Mouse (Mus musculus): ENCODE data around the gene Pym1. TPM values are rescaled to one million over a fixed set of nuclear protein-coding genes. Genes with fewer than 3 reads are reported as not detected.
A peak's percentile ranks its signal among the peaks of the same experiment; 100 is the strongest.

Pym1 gene
- total and polyA plus RNA-seq, 3 experiments, result 52.8 to 84.9 (median 75.6) TPM

- Histone ChIP-seq H3K27ac (ENCODE audit: insufficient read depth, low read depth) (no peak overlapping the region), H3K4me3 (replicated peaks in 1 of 3; ENCODE audit: low read depth in 2 of 3, low read length in 2 of 3, poor library complexity in 1 of 3) (peak overlapping the region in 1 of 3 experiments; percentile 30), H3K79me2 (replicated peaks; ENCODE audit: control insufficient read depth, extremely low read depth, insufficient read depth, poor library complexity, severe bottlenecking) (peaks cover 22% of the 10 kb centered on the region), H3K27me3 (replicated peaks) (no peaks in the 10 kb centered on the region), H3K9ac (ENCODE audit: insufficient read depth, low read depth) (no peak overlapping the region), H3K9me3 (replicated peaks; ENCODE audit: low read length) (no peaks in the 10 kb centered on the region), H3K4me2 (ENCODE audit: insufficient read depth, low read depth, poor library complexity, severe bottlenecking) (0 out of 2 replicates have a peak overlapping the region, but pooled peaks have one; percentile 8), H3K36me3 (replicated peaks in 1 of 2; ENCODE audit: control insufficient read depth in 1 of 2, insufficient read depth in 1 of 2, low read length in 1 of 2) (peaks cover 41 to 53% of the 10 kb centered on the region in 2 experiments), H3K4me1 (ENCODE audit: control insufficient read depth in 1 of 2, insufficient read depth in 2 of 2) (peaks cover 3 to 54% of the 10 kb centered on the region in 2 experiments; a peak in 3 of 4 replicates)
- peak; percentile 44 for DNase-seq (ENCODE audit: extremely low read depth)
- dilution Hi-C loops (cut with MboI; ENCODE audit: extremely low pct_ligation_motif_present, extremely low pct_unique_long_range_greater_than_20kb, low sequenced_read_pairs), result no loop called here
- in situ Hi-C loops (cut with MboI; ENCODE audit: low pct_ligation_motif_present, low pct_unique_long_range_greater_than_20kb, low sequenced_read_pairs), result no loop called here
- TF ChIP-seq NRF1 (IDR thresholded peaks at IDR 0.05; ENCODE audit: low read depth, low read length) (peak; percentile 49; the same call in 1 of the 2 replicates), SMC3 (IDR thresholded peaks at IDR 0.05; ENCODE audit: low read depth, low read length) (no peak), TBP (conservative IDR thresholded peaks at IDR 0.05; ENCODE audit: low read depth, low read length) (no peak)
Observed at GRCm38 (mm10) chr10:128702328-128703007, 45.2 kb upstream of the Pym1 start.

GRCm38 (mm10) chr10:128703895-128704294, 43.8 kb upstream of the Pym1 start, which contains the start of gene Pmel:
Pmel (plus strand) TSS chr10:128704195.
- no peak for DNase-seq (ENCODE audit: extremely low read depth)
- no peak for TF ChIP-seq IRF4 (IDR thresholded peaks at IDR 0.05; ENCODE audit: low read depth, low read length)
- no peak for TF ChIP-seq POLR2AphosphoS2 (IDR thresholded peaks at IDR 0.05; ENCODE audit: low read depth, low read length)
- no peak for TF ChIP-seq CHD2 (IDR thresholded peaks at IDR 0.05; ENCODE audit: low read length)
- TF ChIP-seq ZC3H11A (IDR thresholded peaks at IDR 0.05; ENCODE audit: low read depth, low read length), result no peak
- TF ChIP-seq TCF12 (IDR thresholded peaks at IDR 0.05; ENCODE audit: low read depth, low read length), result no peak
- no peak for TF ChIP-seq E2F4 (IDR thresholded peaks at IDR 0.05; ENCODE audit: insufficient replicate concordance, low read depth, low read length)
- TF ChIP-seq RAD21 (IDR thresholded peaks at IDR 0.05; ENCODE audit: low read depth, low read length), result no peak
- peak within 1 kb of the TSS; percentile 91 for H3K4me2 ChIP-seq (ENCODE audit: insufficient read depth, low read depth, poor library complexity, severe bottlenecking)
- H3K27ac ChIP-seq (ENCODE audit: insufficient read depth, low read depth), result peak within 1 kb of the TSS; percentile 52
- dilution Hi-C loops (cut with MboI; ENCODE audit: extremely low pct_ligation_motif_present, extremely low pct_unique_long_range_greater_than_20kb, low sequenced_read_pairs), result no loop called here
- peaks cover 3 to 42% of the 10 kb centered on the region in 2 experiments; a peak in 3 of 4 replicates for H3K4me1 ChIP-seq (ENCODE audit: control insufficient read depth in 1 of 2, insufficient read depth in 2 of 2)
- H3K36me3 ChIP-seq (replicated peaks in 1 of 2; ENCODE audit: control insufficient read depth in 1 of 2, insufficient read depth in 1 of 2, low read length in 1 of 2), result peaks cover 35 to 41% of the 10 kb centered on the region in 2 experiments
- peak within 1 kb of the TSS; percentile 98 for H3K9ac ChIP-seq (ENCODE audit: insufficient read depth, low read depth)
- H3K9me3 ChIP-seq (replicated peaks; ENCODE audit: low read length), result no peaks in the 10 kb centered on the region
- in situ Hi-C loops (cut with MboI; ENCODE audit: low pct_ligation_motif_present, low pct_unique_long_range_greater_than_20kb, low sequenced_read_pairs), result no loop called here
- H3K4me3 ChIP-seq (replicated peaks in 1 of 3; ENCODE audit: low read depth in 2 of 3, low read length in 2 of 3, poor library complexity in 1 of 3), result peak within 1 kb of the TSS; percentile 77 to 90 (median 80)
- no peaks in the 10 kb centered on the region for H3K27me3 ChIP-seq (replicated peaks)
- H3K79me2 ChIP-seq (replicated peaks; ENCODE audit: control insufficient read depth, extremely low read depth, insufficient read depth, poor library complexity, severe bottlenecking), result peaks cover 22% of the 10 kb centered on the region
